Mouse (Mus musculus): ENCODE data around the gene Pnpo.

Pnpo gene

DNA sequence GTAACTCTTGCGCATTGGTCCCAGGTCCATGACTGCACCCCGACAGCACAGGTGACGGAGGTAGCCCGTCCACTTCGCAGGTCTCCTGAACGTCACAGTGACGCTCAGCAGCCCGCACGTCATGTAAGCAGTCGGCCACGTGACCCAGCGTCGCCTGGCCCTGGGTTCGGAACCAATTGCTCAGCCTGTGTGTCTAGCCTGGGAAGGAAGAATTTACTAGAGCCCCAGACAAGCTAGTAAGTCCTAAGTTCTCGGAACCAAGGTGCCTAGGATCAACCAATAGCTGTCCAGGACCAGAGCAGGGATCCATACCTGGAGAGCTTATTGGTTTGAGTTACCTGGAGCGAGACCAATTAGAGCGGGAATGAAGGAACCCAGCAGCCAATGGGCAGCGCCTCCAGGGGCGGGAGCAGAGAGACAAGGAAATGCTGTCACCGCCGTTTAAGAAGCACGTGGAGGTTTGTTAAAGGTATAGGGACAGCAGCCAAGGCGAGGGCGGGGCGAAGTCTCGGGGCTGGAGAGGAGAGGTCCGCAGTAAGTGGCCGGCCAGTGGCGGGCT lies at the start of gene Pnpo:
Gene Pnpo (minus strand): TSS at position 241 of the 559 bp plus-strand sequence.
- DNase-seq (ENCODE audit: low spot score in 2 of 2), result peak; percentile 81 to 84

DNA sequence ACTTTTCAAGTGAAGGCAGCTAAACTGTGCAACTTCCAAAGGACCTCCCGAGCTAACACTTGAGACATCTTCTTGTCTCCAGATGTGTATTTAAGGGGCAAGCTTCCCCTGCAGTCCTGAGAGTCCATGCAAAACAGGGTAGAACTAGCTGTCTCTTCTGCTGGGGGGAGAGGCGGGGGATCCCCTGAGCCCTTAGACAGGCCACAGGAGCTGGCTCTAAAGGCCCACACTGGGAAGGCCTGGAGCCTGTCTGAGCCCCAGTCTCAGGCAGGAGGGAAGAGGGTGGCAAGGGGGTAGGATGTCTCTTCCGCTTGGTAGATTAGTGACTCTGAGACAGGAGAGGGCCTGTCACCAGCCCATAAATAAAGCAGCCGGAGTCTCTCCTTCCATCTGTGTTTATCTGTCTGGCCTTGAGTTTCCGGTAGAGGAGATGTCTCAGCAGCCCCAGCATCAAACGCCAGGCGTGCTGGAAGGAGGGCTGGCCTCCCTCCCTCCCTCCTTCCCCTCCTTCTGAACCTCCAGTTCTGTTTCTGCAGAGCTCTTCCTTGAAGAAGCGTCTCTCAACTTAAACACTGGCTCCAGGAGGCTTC lies 49.0 kb upstream of the Pnpo start:
- no peak for DNase-seq (ENCODE audit: low spot score in 2 of 2)

DNA sequence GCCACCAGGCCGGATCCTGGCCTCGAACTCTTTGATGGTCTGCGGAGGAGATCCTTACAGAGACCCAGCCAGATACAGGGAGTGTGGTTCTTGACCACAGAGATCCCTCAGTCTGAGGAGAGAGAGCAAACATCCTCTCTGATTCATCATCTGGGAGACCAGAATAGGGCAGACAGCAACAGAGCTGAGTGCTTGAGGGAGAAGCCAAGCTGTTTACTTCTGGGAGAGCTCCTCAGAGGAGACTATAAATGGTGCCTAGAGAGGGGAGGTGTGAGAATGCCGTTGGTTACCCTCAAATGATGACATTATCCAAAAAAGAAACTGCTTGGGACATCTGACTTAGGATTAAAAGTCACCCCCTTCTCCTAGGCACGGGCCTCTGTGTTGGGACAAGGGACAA lies 47.7 kb upstream of the Pnpo start:
- DNase-seq (ENCODE audit: low spot score in 2 of 2), result no peak

DNA sequence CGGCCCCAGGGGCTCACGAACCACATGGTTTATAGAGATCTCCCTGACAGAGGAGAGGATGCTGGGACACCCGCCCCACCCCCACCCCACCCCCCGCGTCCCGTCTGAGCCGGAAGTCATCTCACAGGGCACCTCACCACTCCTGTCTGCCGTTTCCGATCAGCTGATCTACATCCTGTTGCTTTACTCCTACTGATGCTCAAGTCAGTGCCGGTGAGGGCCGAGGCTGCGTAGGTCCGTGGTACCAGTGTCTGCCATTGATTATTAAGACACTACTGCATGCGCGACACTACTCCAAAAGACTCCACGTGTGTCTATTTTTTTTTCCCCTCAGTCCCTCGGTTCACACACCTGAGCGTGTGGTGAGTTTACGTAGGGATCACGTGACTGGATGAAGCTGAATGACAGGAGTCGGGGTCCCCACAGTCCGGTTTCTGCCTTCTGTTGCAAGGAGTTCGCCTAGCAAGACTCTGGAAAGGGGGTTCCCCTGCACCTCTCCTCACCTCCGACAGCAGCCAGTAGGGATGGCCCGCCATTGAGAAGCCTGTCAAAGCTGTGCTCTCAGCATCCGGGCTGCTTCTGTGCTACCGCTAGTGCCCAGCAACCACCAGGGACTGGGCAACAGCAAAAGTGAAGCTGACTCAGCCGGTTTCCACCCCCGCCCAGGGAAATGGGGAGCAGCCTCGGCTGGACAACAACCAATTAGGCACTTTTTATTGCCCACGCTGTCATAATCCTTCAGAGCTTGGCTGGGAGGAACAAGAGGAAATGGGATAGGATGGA lies 44.3 kb upstream of the Pnpo start:
- DNase-seq (ENCODE audit: low spot score in 2 of 2), result peak in 1 of 2 experiments; percentile 14

DNA sequence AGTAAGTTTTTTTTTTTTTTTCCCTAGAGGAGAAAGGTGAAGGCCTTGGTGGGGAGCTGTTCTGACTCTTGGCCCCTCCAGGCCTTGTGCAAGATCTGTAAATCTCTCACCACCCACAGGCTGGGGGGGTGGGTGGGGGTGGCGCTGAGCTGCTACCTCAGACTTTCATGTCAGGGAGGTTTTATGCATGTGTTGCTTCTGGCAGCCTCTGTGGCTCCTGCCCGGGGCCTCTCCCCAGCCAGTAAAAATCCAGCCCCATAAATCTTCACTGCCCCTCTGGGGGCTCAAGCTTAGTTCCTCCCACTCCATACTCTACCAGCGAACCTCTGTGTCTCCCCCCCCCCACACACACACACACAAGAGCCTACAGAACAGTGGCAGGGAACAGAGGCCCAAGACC lies 42.7 kb upstream of the Pnpo start:
- DNase-seq (ENCODE audit: low spot score in 2 of 2), result no peak

DNA sequence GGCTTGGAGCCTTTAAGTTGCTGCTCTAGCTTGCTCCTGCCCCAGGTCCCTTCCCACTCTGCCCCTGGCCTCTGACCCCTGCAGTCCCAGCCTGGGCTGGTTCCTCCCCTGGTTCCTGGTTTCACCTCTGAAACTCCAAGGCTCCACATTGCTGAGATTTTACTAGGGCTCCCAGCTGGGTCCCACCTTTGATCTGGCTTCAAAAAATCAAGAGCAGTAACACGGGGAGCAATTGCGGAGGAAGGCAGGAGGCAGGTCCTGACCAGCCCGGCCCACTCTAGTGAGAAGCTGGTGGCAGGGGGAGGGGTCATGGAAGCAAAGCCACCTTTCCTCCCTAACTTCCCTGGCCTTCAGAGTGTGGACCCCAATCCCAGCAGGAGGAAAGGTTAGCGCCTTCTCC lies 41.1 kb upstream of the Pnpo start:
- no peak for DNase-seq (ENCODE audit: low spot score in 2 of 2)

DNA sequence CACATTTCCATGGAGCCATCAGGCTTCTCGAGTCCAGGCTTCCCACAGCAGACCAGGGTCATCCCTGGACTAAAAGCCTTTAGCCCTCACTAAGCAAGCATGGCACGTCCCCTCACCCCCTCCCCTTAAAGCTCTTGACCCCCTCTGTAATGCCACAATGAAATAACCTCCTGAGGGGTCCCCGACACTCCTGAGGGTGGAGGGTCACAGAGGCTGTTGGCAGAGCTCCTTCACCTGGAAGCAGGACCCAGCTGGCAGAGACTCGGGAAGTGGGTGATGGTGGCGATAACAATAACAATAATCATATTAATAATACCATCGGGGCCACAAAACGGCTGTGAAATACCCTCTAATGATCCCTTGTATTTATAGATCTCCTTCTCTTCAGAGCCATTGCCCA lies 39.1 kb upstream of the Pnpo start, which contains the start of gene Sp2:
Gene Sp2 (minus strand): TSS at position 101 of the 400 bp plus-strand sequence.
- no peak for DNase-seq (ENCODE audit: low spot score in 2 of 2)

DNA sequence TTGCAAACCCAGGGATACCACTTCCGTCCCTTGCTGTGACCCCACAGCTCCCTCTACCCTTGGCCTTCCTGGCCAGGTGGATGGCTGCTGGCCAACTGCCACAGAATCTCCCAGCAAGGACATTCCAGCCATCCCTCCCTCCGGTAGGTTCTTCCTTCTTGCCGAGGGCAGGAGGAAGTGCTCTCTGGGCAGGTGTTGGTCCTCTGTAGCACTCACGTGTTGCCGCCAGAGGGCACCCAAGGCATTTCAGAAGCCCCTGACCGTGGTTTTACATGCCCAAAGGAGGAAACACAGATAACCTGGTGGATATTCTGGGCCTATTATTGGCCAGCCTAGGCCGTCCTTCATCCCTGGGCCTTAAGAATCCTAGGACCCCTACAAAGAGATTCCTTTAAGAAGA lies 38.6 kb upstream of the Pnpo start:
- DNase-seq (ENCODE audit: low spot score in 2 of 2), result peak; percentile 65 to 76

DNA sequence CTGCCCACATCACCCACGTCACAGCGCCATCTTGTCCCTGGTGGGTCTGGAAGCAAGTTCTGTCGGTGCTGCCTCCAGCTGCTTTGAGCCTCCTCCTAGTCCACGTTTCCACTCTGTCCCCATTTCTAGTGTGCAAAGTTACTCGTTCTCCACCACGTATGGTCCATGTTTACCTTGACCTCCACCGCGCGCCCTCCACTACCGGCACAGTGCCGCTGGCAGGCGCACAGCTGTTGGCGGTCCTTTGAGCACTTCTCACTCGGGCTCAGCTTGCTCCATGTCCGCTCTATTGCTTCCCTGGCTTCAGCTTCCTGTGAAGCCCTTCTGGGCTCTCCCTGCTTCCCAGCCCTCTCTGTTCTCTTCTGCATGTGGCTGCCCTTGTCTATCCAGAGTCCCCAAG lies 37.7 kb upstream of the Pnpo start:
- DNase-seq (ENCODE audit: low spot score in 2 of 2), result no peak

DNA sequence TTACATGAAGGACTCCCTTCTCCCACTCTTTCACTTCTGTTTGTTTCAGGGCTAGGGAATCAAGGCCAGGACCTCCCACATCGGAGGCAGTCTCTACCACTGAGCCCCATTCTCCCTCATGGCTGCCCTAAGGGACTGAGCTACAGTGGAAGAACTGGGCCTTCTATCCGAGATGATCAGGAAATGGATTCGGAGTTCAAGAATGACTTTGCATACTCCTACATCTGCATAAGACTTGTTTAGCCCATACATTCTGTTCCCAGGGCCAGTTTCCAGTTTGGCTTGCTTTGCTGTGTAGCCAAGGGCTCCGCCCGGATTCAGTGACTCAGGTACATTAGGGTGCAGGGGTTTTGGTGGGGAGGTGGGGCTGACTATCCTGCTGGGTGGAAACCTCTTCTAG lies 36.2 kb upstream of the Pnpo start:
- no peak for DNase-seq (ENCODE audit: low spot score in 2 of 2)

DNA sequence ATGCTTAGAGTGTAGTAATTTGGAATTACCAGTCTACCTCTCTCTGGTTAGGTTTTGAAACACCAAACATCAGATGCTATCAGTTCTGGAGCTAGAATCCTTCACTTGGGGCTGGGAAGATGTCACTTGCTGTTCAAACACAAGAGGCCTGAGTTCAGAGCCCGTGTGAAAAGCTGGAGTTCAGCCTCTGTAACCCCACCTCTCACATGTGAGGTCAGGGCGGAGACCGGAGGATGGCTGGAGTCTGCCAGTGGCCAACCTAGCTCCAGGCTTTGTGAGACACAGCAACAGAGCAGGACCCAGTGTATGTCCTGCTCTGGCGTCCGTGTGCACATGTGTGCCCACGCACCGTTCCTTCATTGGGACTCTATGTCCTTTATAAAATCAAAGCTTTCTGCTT lies 35.5 kb upstream of the Pnpo start:
- DNase-seq (ENCODE audit: low spot score in 2 of 2), result no peak

DNA sequence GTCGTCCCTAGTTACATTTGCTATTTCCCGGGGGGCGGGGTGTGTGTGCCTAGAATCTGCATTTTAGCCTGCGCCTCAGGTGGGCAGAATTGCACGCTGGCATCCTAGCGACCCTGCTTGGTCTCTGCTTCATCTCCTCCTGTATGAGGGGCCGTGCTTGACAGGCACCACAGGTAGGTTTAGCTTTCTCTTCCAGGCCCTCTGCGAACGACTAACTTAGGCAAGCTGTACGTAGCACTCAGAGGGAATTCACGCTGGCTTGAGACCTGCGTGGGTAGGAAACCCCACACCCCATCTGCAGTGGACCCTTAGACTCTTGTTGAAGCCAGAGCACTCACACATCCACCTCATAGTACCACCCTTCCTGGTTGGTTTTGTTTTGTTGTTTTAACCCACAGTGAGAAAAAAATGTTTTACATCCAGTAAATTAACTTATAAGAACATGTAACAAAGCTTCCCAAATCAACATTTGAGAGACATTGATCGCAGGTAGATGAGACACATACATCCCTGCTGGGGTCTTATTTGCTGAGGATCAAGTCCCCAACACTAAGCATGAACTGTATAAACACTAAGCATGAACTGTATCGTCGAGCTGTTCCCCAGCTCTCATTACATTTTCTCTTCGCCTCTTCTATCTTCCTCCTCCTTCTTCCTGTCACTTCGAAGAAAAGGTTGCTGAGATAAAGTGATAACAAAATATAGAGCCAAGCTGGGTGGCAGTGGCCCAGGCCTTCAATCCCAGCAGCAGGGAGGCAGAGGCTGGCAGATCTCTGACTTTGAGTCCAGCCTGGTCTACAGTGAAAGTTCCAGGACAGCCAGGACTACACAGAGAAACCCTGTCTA lies 34.8 kb upstream of the Pnpo start:
- no peak for DNase-seq (ENCODE audit: low spot score in 2 of 2)

DNA sequence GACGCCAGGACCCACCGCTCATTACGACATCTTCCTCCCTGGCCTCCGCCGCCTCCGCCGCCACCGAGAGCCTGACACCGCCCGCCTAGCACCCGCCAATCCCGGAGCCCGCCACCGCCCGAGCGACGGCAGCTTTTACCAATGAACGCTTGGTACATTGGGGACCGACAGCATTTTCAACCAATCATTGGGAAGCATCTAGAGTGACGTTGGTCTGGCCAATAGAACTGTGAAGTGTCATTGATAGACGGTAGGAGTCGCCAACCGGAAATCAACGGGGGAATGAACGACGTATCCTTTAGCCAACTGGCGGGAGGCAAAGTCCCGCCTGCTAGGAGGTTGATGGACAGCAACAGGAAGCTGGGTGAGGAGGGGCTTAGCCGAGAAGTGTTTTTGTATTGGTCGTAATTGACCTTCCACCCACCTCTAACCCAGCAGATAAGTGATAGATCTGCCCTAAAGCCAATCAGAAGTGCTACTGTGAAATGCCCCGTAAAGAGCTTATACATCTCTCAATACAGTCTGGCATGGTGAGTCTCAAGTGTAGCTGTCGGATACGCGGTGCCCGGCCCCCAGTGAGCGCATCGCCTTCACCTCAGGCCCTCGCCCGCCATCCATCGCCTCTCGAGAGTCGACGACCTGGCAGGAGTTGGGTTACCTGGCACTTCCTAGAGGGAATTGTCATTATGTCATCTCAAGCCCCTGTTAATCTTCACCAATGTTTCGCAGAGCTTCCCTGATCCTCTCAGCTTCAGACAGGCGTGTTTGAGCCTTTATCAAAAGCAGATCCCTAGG lies 34.0 kb upstream of the Pnpo start:
- peak; percentile 96 to 97 for DNase-seq (ENCODE audit: low spot score in 2 of 2)

DNA sequence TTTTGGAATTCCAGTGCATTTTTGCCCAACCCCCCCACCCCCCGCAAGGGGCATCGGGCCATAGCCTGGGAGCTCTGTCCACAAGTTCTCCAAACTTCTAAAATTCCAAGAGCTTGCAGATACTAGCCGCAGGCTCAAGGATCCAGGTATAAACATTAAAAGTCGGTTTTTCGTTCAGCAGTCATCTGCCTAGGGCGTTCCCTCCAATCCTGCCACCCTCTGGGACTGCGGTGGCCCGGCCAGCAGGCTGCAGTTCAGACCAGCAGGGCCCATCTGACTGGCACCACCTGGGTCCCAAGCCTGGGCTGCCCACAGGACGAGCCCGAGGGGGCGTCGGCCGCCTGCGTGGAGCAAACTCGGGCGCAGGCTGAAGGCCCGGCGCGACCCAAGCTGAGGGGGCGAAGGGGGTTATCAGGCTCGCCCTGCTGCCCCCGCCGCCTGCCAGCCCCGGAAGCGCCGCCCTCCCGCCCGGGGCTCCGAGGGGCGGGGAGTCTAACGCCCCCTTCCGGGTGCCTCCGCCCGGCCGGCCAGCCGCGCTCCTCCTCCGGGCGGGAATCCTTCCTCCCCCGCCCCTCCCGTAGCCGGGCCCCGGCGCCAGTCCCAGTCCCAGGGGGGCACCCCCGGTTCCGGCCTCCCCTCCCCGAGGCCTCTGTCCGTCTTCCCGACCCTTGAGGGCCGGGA lies 33.3 kb upstream of the Pnpo start:
- DNase-seq (ENCODE audit: low spot score in 2 of 2), result peak; percentile 76 to 82

DNA sequence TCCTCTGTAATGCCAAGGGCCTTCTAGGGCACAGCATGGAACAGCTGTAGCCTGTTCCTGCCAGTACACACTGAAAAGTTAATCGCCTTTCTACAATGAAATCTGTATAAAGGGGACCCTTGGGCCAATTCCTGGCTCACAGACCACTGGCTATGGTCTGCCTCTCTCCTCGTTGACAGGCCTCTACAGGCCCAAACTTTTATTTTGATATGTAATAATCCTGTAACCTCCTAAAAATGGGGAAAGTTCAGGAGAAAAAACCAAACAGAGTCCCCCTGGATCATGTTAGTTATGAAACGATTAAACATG lies 32.5 kb upstream of the Pnpo start:
- no peak for DNase-seq (ENCODE audit: low spot score in 2 of 2)

DNA sequence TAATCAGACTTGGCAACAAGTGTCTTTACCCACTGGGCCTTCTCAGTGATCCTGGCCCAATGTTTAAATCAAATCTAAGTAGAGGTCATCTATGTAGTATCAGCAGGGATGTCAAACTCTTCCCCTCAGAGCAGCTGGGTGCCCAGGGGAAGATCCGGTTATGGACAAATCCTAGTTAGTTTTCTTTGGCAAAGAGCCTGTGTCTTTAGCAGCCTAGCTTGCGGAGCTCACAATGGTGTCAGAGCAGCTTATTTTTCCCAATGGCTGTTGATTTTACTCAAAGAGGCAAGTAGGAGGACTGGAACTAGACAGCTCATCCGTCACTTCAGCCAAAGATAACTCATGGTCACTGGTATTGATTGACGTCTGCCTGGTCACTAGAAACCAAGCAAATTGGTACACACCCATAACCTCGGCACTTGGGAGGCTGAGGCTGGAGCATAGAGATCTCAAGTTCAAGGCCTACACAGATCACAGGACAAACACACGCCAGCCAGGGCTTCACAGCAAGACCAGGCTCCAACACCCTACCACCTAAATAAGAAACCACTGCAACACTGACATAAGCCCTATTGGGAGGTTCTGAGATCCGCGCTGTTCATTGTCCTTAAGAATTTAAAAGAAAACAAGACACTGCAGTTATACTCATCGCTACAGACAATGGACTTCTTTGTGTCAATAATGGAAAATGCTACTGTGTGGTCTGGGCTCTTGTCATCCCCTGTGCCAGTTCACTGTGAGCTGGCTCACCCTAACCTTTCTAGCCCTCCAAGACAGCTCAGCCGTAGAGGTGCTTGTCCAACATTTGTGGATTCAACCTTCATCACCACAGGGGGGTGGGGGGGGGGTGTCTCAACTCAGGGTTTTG lies 32.0 kb upstream of the Pnpo start:
- DNase-seq (ENCODE audit: low spot score in 2 of 2), result no peak

DNA sequence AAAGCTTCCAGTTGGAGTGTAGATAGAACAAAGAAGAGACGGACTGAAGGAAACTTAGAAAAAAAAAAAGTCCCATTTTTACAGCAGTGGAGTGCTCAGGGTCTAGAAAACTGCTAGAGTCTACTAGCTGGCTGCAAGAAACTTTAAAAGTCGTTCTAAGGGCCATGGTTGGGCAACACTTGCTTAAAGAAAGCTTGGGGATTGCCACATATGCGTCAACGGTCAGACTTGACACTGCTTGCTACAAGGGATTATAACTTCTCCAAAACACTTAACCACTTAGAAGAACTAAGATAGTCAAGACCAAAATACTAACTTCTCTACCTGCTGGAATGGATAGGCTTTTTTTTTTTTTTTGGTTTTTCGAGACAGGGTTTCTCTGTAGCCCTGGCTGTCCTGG lies 31.0 kb upstream of the Pnpo start:
- no peak for DNase-seq (ENCODE audit: low spot score in 2 of 2)

DNA sequence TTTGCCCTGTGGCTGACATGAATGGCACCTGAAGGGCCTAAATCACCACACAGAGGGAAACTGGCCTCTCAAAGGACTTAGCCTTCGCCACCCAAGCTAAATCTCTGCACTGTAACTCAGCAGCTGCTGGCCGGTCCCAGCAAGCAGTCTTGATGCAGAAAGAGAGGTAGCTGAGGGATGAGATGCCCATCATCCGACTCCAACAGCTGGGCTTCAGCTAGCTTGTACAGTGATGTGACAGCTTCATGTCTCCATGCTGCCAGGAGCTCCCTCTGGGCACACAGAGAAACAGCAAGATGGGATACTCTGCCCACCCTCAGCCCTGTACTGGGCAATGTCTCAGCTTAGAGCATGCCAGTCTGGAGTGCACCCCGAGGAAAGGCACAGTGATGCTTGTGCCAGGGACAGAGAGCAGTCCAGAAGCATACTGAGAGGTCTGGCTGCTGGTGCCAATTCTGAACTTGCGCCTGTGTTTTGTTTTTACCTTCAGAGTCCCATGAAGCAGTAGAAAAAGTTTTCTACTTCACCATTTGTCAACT lies 29.7 kb upstream of the Pnpo start:
- DNase-seq (ENCODE audit: low spot score in 2 of 2), result no peak

DNA sequence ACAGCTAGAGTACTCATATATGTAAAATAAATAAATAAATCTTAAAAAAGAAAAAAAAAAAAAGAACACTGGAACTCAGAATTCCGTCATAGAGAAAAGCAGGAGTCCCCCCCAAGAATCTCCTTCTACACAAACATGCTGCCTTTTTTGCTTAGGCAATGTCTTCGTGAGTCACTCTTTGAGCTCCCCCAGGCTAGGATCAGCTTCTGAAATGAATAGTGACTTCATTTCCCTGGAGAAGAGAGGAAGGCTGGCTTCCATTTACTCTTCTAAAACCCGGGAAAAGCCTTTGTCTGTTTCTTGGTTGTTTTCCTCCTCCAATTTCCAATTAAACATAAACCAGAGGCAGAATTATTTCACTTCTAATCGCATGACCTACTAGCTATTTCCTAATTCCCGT lies 29.1 kb upstream of the Pnpo start:
- DNase-seq (ENCODE audit: low spot score in 2 of 2), result no peak

DNA sequence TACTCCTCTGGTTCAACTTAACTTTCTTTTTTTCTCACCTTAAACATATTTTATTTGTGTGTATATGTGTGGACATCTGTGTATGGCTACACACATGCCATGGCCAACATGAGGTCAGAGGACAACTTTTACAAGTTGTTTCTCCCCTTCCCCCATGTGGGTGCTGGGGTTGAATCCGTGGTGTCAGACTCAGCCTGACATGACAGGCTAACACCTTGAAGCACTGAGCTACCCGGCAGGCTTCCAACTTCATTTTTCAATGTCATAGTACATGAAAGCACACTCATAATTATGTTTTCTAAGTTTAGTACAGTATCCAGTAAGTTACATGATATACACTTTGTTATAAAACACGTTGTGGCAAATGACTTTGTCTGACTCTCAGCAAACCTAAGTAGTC lies 26.6 kb upstream of the Pnpo start:
- no peak for DNase-seq (ENCODE audit: low spot score in 2 of 2)

Data from spleen, postnatal 14 days (tissue).